Mouse (Mus musculus) gonadal fat pad, adult 2 months (tissue): ENCODE measurements at regions not wholly inside any gene's neighbourhood (a gene's known extent, or its start where the extent isn't known, plus 50 kb on each side); places are given as distances from the start of the nearest gene placed in this dataset.
A peak's percentile ranks its signal among the peaks of the same experiment; 100 is the strongest.

Source experiments
- DNase-seq: peaks from one replicate; pipeline ENCODE4 v3.0.0-alpha.2; 2012; ENCODE audit warnings: low read depth

DNA sequence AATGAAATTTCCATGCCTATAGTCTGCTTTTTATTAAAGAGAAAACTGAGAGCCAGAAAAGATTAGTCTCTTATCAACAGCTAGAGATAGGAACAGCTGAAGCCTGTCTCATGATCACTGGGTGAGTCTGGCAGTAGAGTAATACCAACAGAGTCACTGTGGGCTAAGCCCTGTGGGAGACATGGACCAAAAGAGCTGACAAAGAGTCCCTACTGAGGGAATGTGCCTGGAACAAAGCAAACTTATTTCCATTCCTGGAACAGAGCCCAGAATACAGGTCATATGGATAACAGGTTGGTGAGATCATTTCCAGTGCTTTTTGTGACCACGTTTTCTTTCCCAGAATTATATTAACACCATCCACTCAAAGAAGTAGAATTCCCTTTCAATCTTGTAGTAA lies 237.4 kb downstream of the Tmsb4x start:
- DNase-seq, result no peak

DNA sequence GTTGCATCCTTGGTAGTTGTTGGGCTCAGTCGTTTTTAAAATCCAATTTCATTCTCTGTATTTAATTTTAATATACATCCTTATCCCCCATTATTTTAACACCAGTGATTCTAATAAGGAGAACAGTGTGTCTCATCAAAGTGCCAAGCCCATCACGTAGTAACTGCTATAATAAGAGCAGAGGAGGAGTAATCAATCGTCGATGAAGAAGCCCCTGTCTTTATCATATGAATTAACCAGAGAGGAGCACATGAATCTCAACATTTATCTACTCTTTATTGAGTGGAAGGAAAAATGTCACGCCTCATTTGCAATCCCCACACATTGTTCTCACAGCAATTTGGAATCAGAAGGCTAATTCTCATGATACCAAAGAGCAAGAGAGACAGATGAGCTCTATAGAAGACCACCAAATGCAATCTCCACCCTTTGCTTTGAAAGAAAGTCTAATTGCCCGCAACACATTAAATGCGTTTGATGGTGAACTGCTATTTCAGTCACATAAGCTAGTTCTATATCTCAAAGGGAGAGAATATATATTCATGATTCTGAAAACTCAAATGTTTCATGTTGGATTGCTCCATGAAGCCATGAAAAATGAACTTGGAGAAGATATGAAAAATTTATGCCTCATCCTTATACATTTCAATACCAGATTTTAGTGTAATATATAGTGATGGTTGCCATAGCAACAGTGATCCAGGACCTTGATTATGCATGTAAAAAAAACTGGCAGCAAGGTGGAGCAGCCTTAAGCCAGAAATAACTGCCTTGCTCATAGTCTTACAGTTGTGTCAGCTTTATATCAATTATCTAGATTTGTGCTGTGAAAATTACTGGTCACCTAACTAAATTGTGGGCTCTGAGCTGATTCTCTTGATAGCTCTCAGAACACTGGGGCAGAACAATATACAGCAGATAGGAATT lies 244.2 kb downstream of the Tmsb4x start:
- no peak for DNase-seq

DNA sequence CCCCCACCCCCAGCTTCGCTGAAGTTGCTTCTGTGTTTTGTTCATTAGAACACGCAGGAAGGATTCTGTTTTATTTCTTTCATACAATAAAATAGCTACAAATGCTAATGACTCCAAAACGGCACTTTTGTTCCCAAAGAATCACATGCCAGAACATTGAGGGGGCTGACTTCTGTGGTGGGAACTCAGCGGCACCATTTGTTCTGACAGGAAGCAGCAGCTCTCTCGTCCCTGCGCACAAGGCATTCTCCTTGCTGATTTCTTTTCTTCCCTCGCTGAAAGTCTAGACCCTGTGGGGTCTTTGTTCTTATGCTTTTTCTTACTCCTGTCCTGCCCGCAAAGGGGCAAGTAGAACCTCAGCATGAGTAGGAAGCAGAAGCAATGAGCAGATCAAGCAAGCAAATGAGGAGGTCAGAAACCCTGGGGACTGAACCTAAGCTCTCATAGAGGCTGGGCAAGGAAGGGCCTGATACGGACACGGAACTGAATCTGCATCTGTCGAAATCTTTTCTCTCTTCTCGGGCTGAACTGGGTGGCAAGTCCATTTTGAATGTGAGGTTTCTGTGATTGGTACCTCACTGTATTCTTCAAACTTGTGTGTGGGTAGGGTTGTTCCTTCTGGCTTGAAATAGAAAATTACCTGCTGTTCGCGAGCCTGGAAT lies 256.5 kb downstream of the Tmsb4x start:
- DNase-seq, result no peak

DNA sequence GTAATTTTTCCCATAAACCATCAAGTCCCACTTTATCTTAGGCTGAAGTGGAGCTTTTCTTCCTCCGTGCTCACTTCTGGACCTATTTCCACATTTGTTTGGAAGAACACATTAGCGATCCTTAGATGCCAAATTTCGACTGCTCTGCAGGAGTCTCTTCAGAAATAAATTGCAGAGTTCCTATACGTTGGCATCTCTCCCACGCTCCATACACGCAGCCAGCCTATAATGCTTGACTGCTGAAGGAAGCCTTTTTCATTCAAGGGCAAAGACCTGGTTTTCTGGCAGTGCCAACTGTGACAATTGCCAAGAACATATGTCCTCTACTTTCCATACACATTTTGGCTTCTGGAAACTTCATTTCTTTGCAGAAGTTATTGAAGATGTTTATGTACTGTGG lies 258.1 kb downstream of the Tmsb4x start:
- DNase-seq, result no peak

DNA sequence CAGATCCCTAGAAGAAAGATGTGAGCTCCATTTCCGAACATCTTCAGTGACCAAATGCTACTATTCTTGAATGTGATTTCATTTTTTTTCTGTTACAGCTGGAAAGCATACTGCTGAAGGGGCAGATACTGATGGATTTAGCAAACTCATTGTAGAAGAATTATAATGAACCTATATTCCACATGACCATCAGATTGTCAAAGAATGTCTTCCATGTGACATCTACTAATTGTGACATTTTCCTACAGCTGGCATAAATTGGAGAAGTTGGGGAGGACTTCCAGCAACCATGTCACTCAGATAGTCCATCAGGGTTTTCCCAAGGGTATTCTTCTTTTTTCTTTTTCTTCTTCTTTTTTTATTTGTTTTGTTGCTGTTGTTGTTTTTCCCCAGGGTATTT lies 263.2 kb downstream of the Tmsb4x start:
- DNase-seq, result no peak

DNA sequence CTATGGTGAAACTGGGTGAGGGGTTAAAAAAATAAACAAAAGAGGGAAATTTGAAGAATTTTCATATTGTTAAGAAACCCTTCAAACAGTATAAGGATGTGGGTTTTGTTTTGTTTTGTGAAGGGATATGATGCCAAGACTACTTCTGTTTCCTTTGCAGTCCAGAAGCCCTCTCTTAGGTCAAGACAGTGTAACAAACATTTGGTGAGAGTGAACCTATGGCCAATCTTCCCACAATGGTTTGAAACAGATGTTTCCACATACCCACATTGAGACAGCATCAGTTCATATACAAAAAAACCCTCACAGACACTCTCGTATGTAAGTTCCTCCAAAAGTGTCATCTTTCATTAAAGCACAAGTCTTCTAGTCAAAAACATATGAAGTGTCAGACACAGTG lies 263.6 kb downstream of the Tmsb4x start:
- DNase-seq, result no peak

DNA sequence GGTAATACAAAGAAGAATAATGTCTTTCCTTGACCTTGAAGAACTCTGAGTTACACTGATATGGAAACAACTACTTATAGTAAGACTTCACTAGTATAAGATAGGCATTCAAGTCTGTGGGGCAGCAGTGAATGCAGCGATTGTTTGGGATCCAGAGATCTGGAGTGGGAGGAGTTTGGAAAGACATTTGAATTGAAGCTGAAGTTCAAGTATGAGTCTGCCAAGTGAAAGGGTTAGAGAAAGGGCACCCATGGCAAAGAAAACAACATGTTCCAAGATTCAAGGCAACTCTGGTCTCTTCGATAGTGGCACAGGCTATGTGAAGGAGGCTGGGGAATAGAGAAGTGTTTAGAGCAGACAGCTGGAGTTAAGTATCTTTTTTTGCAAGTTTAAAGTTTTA lies 275.3 kb downstream of the Tmsb4x start:
- no peak for DNase-seq

DNA sequence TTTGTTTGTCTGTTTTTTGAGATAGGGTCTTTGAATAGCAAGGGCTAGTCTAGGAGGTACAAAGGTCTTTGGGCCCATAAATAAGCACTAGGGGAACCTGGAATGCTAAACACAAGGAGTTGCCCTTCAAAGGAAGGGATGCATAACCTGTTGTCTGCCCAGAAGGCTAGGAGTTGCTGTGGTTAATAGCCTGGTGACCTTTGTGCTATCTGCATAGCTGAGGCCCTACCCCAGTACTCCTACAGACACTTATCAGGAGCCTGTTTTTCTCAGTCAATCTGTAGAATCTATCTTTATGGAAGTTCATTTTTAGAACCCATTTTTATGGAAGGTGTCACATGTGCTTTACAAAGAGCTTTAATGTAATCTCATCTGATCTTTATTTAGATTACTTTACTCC lies 276.6 kb downstream of the Tmsb4x start:
- no peak for DNase-seq

DNA sequence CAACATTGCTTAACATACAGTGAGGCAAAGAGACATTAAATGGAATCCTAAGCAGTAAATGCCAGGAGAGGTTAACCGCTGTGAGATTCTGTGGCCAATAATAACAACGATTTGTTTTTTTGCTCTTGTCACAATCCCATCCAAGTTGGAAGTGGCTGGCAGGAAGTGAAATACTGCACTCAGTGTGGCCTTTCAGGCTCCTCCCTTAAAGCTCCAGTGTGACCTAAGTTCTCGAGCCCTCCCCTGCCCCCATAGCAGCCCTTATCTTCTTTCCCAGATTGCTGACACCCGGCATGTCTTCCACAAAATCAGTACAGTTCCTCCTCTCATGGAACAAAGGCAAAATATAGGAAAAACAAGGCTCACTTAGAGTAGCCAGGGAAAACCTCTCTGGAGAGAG lies 278.1 kb downstream of the Tmsb4x start:
- DNase-seq, result no peak

DNA sequence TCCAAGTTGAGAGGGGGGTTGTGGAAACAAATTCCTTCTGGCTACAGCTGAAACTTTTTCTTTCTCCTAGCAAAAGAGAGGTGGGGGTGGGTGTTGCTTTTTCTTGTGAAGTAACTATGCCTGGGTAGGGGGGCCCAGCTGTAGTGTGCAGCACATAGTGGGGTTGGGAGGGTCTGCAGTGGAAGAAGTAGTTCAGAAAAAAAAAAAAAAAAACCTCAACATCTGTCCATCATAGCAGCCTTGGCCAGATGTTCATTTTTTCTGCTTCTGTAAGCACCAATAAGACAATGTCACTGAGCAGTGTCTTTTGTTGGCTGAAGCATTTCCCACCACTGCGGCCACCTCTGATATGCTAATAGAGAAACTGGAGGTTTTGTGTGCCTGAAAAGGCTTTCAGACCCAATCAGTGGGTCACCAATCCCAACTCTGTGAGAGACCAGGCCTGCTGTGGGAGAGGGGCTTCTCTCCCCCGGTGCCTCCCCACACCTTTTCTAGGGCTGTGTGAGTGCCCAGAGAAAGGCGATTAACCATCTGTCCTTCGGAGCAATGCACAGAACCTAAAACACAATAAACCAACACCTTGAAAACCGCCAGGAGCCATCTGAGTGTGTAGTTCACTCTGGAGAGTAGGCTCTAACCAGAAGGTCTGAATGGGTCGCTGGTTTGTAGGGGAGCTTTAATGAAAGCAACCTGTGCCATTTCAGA lies 279.2 kb downstream of the Tmsb4x start:
- no peak for DNase-seq

DNA sequence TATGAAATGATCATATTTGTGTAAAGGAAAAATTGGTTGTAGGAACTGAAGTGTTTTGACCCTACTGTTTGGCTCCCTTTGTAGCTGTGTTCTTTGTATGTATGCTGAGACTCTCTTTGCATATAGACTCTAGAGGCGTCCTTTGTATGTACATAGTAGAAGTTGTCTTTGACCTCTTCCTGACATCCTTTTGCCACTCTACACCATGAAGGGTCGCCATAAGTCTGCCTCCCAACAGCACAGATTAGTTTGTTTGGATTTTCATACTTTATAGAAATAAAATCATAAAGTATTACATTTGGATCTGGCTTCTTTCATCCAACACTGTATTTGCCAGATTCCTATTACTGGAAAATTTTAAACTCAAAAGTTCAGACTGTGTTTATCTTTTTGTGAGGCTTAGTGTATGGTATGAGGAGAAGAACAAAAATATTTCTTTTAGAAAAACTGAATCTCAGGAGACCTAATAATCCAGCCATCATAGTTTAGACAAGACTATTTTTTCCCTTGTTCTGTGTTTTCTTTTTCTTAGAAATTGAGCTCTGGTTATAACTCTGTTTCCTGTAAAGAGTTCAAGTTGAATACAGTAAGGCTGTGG lies 293.7 kb downstream of the Tmsb4x start:
- DNase-seq, result no peak

DNA sequence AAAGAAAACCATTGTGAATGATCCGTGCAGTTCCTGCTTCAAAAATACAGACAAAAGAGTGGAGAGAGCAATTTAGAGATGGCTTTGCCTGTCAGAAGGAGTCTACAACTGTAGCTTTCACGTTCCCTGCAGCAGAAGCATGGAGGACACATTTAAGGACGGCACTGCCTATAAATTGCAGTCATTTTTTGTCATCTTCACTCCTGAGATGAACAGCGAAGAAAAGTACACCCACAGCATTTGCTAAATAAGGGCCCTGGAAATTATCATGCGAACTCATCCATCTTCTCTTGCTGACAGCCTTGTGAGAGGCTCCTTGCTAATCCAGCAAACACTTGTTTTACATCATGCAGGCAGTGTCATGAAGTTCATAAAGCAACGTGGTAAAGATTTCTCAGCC lies 302.5 kb downstream of the Tmsb4x start:
- DNase-seq, result no peak

DNA sequence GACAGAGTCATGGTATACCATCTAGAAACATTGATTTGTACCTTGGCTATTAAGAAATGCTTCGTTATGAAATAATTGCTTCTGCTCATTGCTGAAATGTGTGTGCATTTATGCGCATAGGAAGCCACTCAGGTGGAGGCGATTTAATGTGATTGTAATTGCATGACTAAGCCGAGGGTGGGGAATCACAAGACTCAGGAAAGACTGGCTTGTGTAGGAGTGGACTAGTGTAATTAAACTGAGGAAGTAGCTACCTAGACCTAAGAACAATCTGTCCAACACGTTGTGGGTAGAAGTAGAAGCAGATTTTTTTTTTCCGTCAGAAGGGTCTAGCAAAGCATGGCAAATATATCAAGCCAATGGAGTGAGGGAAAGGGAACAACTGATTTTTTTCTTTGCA lies 308.4 kb downstream of the Tmsb4x start:
- peak; percentile 20 for DNase-seq

DNA sequence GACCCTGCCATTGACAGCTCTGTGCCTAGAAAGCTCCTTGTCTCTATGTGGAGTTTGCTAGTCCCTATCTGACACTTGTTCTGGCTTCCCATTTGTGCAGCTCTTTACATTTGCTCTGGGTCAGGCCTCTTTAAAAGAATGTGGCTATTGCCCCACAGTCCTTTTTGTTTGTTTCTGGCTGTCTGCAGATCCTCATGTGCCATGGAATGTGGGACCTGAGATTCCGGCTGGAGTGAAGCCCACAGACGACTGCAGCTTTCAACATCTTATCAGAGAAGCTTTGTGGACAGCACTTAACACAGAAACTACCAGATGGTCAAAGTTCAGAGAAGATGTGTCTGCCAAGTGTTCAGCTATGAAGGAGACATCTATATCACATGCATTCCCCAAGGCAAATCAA lies 309.7 kb upstream of the Egfl6 start:
- DNase-seq, result no peak

DNA sequence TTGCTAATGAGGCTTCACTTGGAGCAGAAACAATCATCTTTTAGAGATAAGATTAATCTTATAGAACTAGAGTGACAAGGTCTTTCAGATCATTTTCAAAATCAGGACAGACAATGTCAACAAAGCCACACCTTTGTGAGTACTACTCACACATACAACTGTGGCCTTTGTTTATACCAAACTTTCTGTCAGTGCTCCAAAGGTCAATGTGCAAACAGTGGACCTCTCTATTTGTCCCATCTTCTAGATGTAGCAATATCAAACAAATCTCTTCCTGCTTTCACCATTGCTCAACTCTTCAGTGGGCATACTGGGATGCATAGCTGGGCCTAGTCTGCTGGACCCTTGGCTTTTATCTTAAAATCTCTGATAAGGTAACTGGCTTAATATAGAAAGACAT lies 300.9 kb upstream of the Egfl6 start:
- DNase-seq, result no peak

DNA sequence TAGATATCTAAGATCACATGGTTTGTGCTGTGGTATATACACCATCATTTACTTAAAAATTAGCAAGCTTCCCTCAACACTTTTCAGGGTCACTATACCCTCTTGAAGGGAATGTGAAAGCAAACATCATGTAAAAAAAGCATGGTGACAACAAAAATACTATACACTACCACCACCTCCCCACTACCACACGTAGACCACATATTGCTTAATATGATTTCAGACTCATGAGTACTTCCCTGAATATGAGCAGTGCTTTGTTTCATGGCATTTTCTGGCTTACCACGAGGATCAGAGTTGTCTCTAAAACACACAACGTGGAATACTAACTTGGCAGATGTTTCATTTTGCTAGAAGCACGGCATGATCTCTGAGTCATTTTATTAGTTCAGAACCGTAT lies 284.0 kb upstream of the Egfl6 start:
- DNase-seq, result no peak

DNA sequence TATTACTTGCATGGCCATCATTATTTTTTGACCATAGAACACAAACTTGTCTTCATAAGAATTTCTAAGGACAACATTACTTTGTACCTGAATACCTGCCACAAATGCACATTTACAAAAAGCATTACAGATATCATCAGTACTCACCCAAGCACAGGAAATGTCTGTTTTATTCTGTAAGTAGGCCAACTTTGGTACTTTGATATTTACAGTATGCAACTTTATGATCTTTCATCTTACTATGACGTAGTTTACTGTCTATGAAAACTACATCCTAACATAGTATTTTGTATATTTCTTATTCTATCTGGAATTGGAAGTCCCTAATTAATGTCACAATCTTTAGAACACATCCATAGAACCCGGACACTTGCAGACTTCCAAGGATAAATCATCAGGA lies 282.2 kb upstream of the Egfl6 start:
- no peak for DNase-seq
